Mouse (Mus musculus) embryonic fibroblast, embryonic 13.5 days (primary cell): ENCODE data around the gene Itga9.

ENCODE experiments used
- CTCF ChIP-seq: IDR thresholded peaks from 2 replicates; pipeline ENCODE4 v1.5.1; 2011; ENCODE audit warnings: mild to moderate bottlenecking, control low read depth, low read length, moderate library complexity, borderline replicate concordance; ENCODE audit not compliant: insufficient read depth
- POLR2A ChIP-seq: IDR thresholded peaks from 2 replicates; pipeline ENCODE4 v1.6.1; 2011; ENCODE audit warnings: low read depth, mild to moderate bottlenecking, control low read depth, low read length, moderate library complexity

GRCm38 (mm10) chr9:118591633-118592032 is 14.9 kb upstream of the Itga9 start:
- TF ChIP-seq CTCF (no peak), POLR2A (no peak)
